Mouse (Mus musculus) layer of hippocampus, adult 9-10 months (tissue): ENCODE data around the gene Serpinb7.

Source experiments
- DNase-seq: peaks from one replicate; pipeline ENCODE4 v3.0.0; 2022; ENCODE audit warnings: low spot score

The Serpinb7 gene

GRCm38 (mm10) chr1:107399355-107399754, at the start of gene Serpinb7:
TSS of gene Serpinb7 (plus strand) at chr1:107399655.
- no peak for DNase-seq

GRCm38 (mm10) chr1:107350392-107350791, 49.1 kb upstream of the Serpinb7 start:
- DNase-seq = no peak

GRCm38 (mm10) chr1:107351115-107351514, 48.3 kb upstream of the Serpinb7 start:
- DNase-seq = no peak

GRCm38 (mm10) chr1:107353046-107353445, 46.4 kb upstream of the Serpinb7 start:
- DNase-seq = no peak

GRCm38 (mm10) chr1:107360898-107361297, 38.6 kb upstream of the Serpinb7 start, which contains the start of gene Serpinb11:
TSS of gene Serpinb11 (plus strand) at chr1:107361198.
- DNase-seq = no peak

GRCm38 (mm10) chr1:107365973-107366372, 33.5 kb upstream of the Serpinb7 start:
- DNase-seq = no peak

GRCm38 (mm10) chr1:107368944-107369343, 30.5 kb upstream of the Serpinb7 start:
- no peak for DNase-seq

GRCm38 (mm10) chr1:107376952-107377351, 22.5 kb upstream of the Serpinb7 start:
- no peak for DNase-seq

- no peak for DNase-seq
These were observed 21.1 kb upstream of the Serpinb7 start for GRCm38 (mm10) chr1:107378368-107378767.

GRCm38 (mm10) chr1:107381491-107381890, 18.0 kb upstream of the Serpinb7 start:
- DNase-seq = no peak

GRCm38 (mm10) chr1:107382404-107382803, 17.1 kb upstream of the Serpinb7 start:
- DNase-seq = no peak

- no peak for DNase-seq
These were observed 14.9 kb upstream of the Serpinb7 start for GRCm38 (mm10) chr1:107384532-107384931.

GRCm38 (mm10) chr1:107389753-107390152, 9.7 kb upstream of the Serpinb7 start:
- DNase-seq = no peak

GRCm38 (mm10) chr1:107397481-107397880, 2.0 kb upstream of the Serpinb7 start:
- DNase-seq = no peak

- DNase-seq = no peak
These were observed 2.6 kb downstream of the Serpinb7 start for GRCm38 (mm10) chr1:107402082-107402481.

- no peak for DNase-seq
These were observed 15.2 kb downstream of the Serpinb7 start for GRCm38 (mm10) chr1:107414650-107415049.

GRCm38 (mm10) chr1:107422487-107422886, 23.0 kb downstream of the Serpinb7 start:
- no peak for DNase-seq

- DNase-seq = no peak
These were observed 31.8 kb downstream of the Serpinb7 start for GRCm38 (mm10) chr1:107431253-107431652.

- no peak for DNase-seq
These were observed 36.1 kb downstream of the Serpinb7 start for GRCm38 (mm10) chr1:107435528-107435927.

- DNase-seq = no peak
These were observed 40.0 kb downstream of the Serpinb7 start for GRCm38 (mm10) chr1:107439462-107439861.

GRCm38 (mm10) chr1:107445352-107445751, 45.9 kb downstream of the Serpinb7 start:
- DNase-seq = no peak

GRCm38 (mm10) chr1:107447228-107447931, 47.9 kb downstream of the Serpinb7 start:
- no peak for DNase-seq

- no peak for DNase-seq
These were observed 80.5 kb downstream of the Serpinb7 start for GRCm38 (mm10) chr1:107479909-107480308.

GRCm38 (mm10) chr1:107481452-107481851, 82.0 kb downstream of the Serpinb7 start:
- DNase-seq = peak; percentile 84
